Mouse (Mus musculus): Measurements from ENCODE around the gene Cntn5. TPM values are rescaled to one million over a fixed set of nuclear protein-coding genes. Genes with fewer than 3 reads are reported as not detected.

The Cntn5 gene
- polyA plus RNA-seq, 1 experiment, result not detected

- no peaks in the 10 kb centered on the region for H3K79me2 ChIP-seq (ENCODE audit: control insufficient read depth, insufficient read depth)
- TF ChIP-seq POLR2A (IDR thresholded peaks at IDR 0.05; ENCODE audit: insufficient read length, low read depth) (no peak), E2F4 (IDR thresholded peaks at IDR 0.05; ENCODE audit: insufficient read depth) (no peak), MYOG (IDR thresholded peaks at IDR 0.05; ENCODE audit: control insufficient read depth in 1 of 3, insufficient read depth in 1 of 3, insufficient read length in 2 of 3, low read depth in 2 of 3) (no peak), USF1 (IDR thresholded peaks at IDR 0.05; ENCODE audit: low read depth) (no peak), POLR2AphosphoS2 (IDR thresholded peaks at IDR 0.05; ENCODE audit: insufficient read length, low read depth) (no peak), MAX (IDR thresholded peaks at IDR 0.05; ENCODE audit: low read depth) (no peak), SRF (IDR thresholded peaks at IDR 0.05; ENCODE audit: control insufficient read depth, insufficient read length, low read depth) (no peak), REST (IDR thresholded peaks at IDR 0.05; ENCODE audit: insufficient read depth, insufficient read length) (no peak), TCF3 (IDR thresholded peaks at IDR 0.05; ENCODE audit: insufficient read length, low read depth) (no peak), CEBPB (IDR thresholded peaks at IDR 0.05; ENCODE audit: insufficient read depth, poor library complexity, severe bottlenecking) (no peak), TCF12 (IDR thresholded peaks at IDR 0.05; ENCODE audit: insufficient read depth, poor library complexity, severe bottlenecking) (no peak), MYOD1 (IDR thresholded peaks at IDR 0.05; ENCODE audit: control insufficient read depth in 1 of 3, insufficient read length in 2 of 3, low read depth in 2 of 3) (no peak)
- no peak overlapping the region for H3K4me2 ChIP-seq (ENCODE audit: low read depth)
- H3K36me3 ChIP-seq (ENCODE audit: control insufficient read depth, insufficient read depth), result no peaks in the 10 kb centered on the region
- no peaks in the 10 kb centered on the region for H3K27me3 ChIP-seq (ENCODE audit: control insufficient read depth, insufficient read depth, insufficient read length)
- no peak overlapping the region for H3ac ChIP-seq (ENCODE audit: control insufficient read depth, insufficient read length)
- H3K4me3 ChIP-seq, result no peak overlapping the region
Measured at GRCm38 (mm10) chr9:10383140-10383539, 521.4 kb downstream of the Cntn5 start.

GRCm38 (mm10) chr9:10381701-10382100 is 522.9 kb downstream of the Cntn5 start:
- H3K79me2 ChIP-seq (ENCODE audit: control insufficient read depth, insufficient read depth), result no peaks in the 10 kb centered on the region
- H3K27me3 ChIP-seq (ENCODE audit: control insufficient read depth, insufficient read depth, insufficient read length), result no peaks in the 10 kb centered on the region
- H3K36me3 ChIP-seq (ENCODE audit: control insufficient read depth, insufficient read depth), result no peaks in the 10 kb centered on the region
- TF ChIP-seq E2F4 (IDR thresholded peaks at IDR 0.05; ENCODE audit: insufficient read depth), result no peak
- TF ChIP-seq MYOG (IDR thresholded peaks at IDR 0.05; ENCODE audit: control insufficient read depth in 1 of 3, insufficient read depth in 1 of 3, insufficient read length in 2 of 3, low read depth in 2 of 3), result no peak
- no peak for TF ChIP-seq POLR2A (IDR thresholded peaks at IDR 0.05; ENCODE audit: insufficient read length, low read depth)
- no peak for TF ChIP-seq MYOD1 (IDR thresholded peaks at IDR 0.05; ENCODE audit: control insufficient read depth in 1 of 3, insufficient read length in 2 of 3, low read depth in 2 of 3)
- TF ChIP-seq CEBPB (IDR thresholded peaks at IDR 0.05; ENCODE audit: insufficient read depth, poor library complexity, severe bottlenecking), result no peak
- no peak for TF ChIP-seq SRF (IDR thresholded peaks at IDR 0.05; ENCODE audit: control insufficient read depth, insufficient read length, low read depth)
- no peak for TF ChIP-seq TCF12 (IDR thresholded peaks at IDR 0.05; ENCODE audit: insufficient read depth, poor library complexity, severe bottlenecking)
- TF ChIP-seq USF1 (IDR thresholded peaks at IDR 0.05; ENCODE audit: low read depth), result no peak
- TF ChIP-seq MAX (IDR thresholded peaks at IDR 0.05; ENCODE audit: low read depth), result no peak
- TF ChIP-seq POLR2AphosphoS2 (IDR thresholded peaks at IDR 0.05; ENCODE audit: insufficient read length, low read depth), result no peak
- TF ChIP-seq TCF3 (IDR thresholded peaks at IDR 0.05; ENCODE audit: insufficient read length, low read depth), result no peak
- TF ChIP-seq REST (IDR thresholded peaks at IDR 0.05; ENCODE audit: insufficient read depth, insufficient read length), result no peak
- H3ac ChIP-seq (ENCODE audit: control insufficient read depth, insufficient read length), result no peak overlapping the region
- no peak overlapping the region for H3K4me2 ChIP-seq (ENCODE audit: low read depth)
- H3K4me3 ChIP-seq, result no peak overlapping the region

- TF ChIP-seq MAX (IDR thresholded peaks at IDR 0.05; ENCODE audit: low read depth) (no peak), MYOD1 (IDR thresholded peaks at IDR 0.05; ENCODE audit: control insufficient read depth in 1 of 3, insufficient read length in 2 of 3, low read depth in 2 of 3) (no peak), CEBPB (IDR thresholded peaks at IDR 0.05; ENCODE audit: insufficient read depth, poor library complexity, severe bottlenecking) (no peak), TCF3 (IDR thresholded peaks at IDR 0.05; ENCODE audit: insufficient read length, low read depth) (no peak), USF1 (IDR thresholded peaks at IDR 0.05; ENCODE audit: low read depth) (no peak), E2F4 (IDR thresholded peaks at IDR 0.05; ENCODE audit: insufficient read depth) (no peak), MYOG (IDR thresholded peaks at IDR 0.05; ENCODE audit: control insufficient read depth in 1 of 3, insufficient read depth in 1 of 3, insufficient read length in 2 of 3, low read depth in 2 of 3) (no peak), POLR2A (IDR thresholded peaks at IDR 0.05; ENCODE audit: insufficient read length, low read depth) (no peak), SRF (IDR thresholded peaks at IDR 0.05; ENCODE audit: control insufficient read depth, insufficient read length, low read depth) (no peak), POLR2AphosphoS2 (IDR thresholded peaks at IDR 0.05; ENCODE audit: insufficient read length, low read depth) (no peak), TCF12 (IDR thresholded peaks at IDR 0.05; ENCODE audit: insufficient read depth, poor library complexity, severe bottlenecking) (no peak), REST (IDR thresholded peaks at IDR 0.05; ENCODE audit: insufficient read depth, insufficient read length) (no peak)
Measured at GRCm38 (mm10) chr9:10376261-10376660, 528.3 kb downstream of the Cntn5 start.

DNA sequence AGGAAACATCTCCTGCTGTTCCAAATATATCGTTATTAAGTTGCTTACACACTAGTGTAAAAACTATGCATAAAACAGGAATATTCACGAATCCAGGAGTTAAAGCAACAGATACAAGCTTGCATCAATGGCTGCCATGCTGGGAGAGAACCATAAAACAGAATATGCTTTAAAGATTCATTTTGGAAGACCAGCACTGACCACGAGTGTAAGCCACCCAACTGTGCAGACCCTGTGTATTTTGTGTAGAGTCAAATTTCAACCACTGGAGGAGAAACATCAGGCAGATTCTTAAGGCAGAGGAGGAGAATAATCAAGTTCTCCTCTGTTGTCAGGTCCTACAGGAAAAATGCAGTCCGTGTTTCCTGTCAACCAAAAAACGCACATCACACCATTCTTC is 535.6 kb downstream of the Cntn5 start:
- no peak for TF ChIP-seq SRF (IDR thresholded peaks at IDR 0.05; ENCODE audit: control insufficient read depth, insufficient read length, low read depth)
- TF ChIP-seq POLR2AphosphoS2 (IDR thresholded peaks at IDR 0.05; ENCODE audit: insufficient read length, low read depth), result no peak
- TF ChIP-seq MAX (IDR thresholded peaks at IDR 0.05; ENCODE audit: low read depth), result no peak
- TF ChIP-seq E2F4 (IDR thresholded peaks at IDR 0.05; ENCODE audit: insufficient read depth), result no peak
- TF ChIP-seq MYOG (IDR thresholded peaks at IDR 0.05; ENCODE audit: control insufficient read depth in 1 of 3, insufficient read depth in 1 of 3, insufficient read length in 2 of 3, low read depth in 2 of 3), result no peak
- TF ChIP-seq USF1 (IDR thresholded peaks at IDR 0.05; ENCODE audit: low read depth), result no peak
- no peak for TF ChIP-seq TCF12 (IDR thresholded peaks at IDR 0.05; ENCODE audit: insufficient read depth, poor library complexity, severe bottlenecking)
- TF ChIP-seq TCF3 (IDR thresholded peaks at IDR 0.05; ENCODE audit: insufficient read length, low read depth), result no peak
- TF ChIP-seq REST (IDR thresholded peaks at IDR 0.05; ENCODE audit: insufficient read depth, insufficient read length), result no peak
- TF ChIP-seq CEBPB (IDR thresholded peaks at IDR 0.05; ENCODE audit: insufficient read depth, poor library complexity, severe bottlenecking), result no peak
- TF ChIP-seq POLR2A (IDR thresholded peaks at IDR 0.05; ENCODE audit: insufficient read length, low read depth), result no peak
- TF ChIP-seq MYOD1 (IDR thresholded peaks at IDR 0.05; ENCODE audit: control insufficient read depth in 1 of 3, insufficient read length in 2 of 3, low read depth in 2 of 3), result no peak
- H3K79me2 ChIP-seq (ENCODE audit: control insufficient read depth, insufficient read depth), result no peaks in the 10 kb centered on the region

More at GRCm38 (mm10) chr9:10376261-10376660, 528.3 kb downstream of the Cntn5 start:
- Histone ChIP-seq H3K36me3 (ENCODE audit: control insufficient read depth, insufficient read depth) (no peaks in the 10 kb centered on the region), H3K4me2 (ENCODE audit: low read depth) (no peak overlapping the region), H3ac (ENCODE audit: control insufficient read depth, insufficient read length) (no peak overlapping the region), H3K4me3 (no peak overlapping the region), H3K27me3 (ENCODE audit: control insufficient read depth, insufficient read depth, insufficient read length) (no peaks in the 10 kb centered on the region), H3K79me2 (ENCODE audit: control insufficient read depth, insufficient read depth) (no peaks in the 10 kb centered on the region)

More for the DNA sequence above, 535.6 kb downstream of the Cntn5 start:
- Histone ChIP-seq H3K4me2 (ENCODE audit: low read depth) (no peak overlapping the region), H3K36me3 (ENCODE audit: control insufficient read depth, insufficient read depth) (no peaks in the 10 kb centered on the region), H3K27me3 (ENCODE audit: control insufficient read depth, insufficient read depth, insufficient read length) (no peaks in the 10 kb centered on the region), H3ac (ENCODE audit: control insufficient read depth, insufficient read length) (no peak overlapping the region), H3K4me3 (no peak overlapping the region)

Measured in myocyte (in vitro differentiated cells).